Mouse (Mus musculus) cerebellum, adult 11 months (tissue): ENCODE results near the gene Rbck1.
A peak's percentile ranks its signal among the peaks of the same experiment; 100 is the strongest.
"Not testable (repeated sequence)": the region's sequence is repeated elsewhere in the genome, so short reads cannot be mapped to it uniquely, and the experiment has no call there.

ENCODE experiments used
- DNase-seq: peaks from one replicate; pipeline ENCODE4 v3.0.0; 2022

The Rbck1 gene

GRCm38 (mm10) chr2:152332101-152332825, at the start of gene Rbck1:
Gene Rbck1 (minus strand): TSS chr2:152332653.
- peak; percentile 88 for DNase-seq

GRCm38 (mm10) chr2:152376345-152376741, 43.9 kb upstream of the Rbck1 start, which contains the start of gene Nrsn2:
Gene Nrsn2 (minus strand): TSS chr2:152376638.
- no peak for DNase-seq

- no peak for DNase-seq
These were observed 43.3 kb upstream of the Rbck1 start for GRCm38 (mm10) chr2:152375652-152376344.

GRCm38 (mm10) chr2:152373547-152373946, 41.1 kb upstream of the Rbck1 start:
- no peak for DNase-seq

GRCm38 (mm10) chr2:152372661-152373060, 40.2 kb upstream of the Rbck1 start:
- no peak for DNase-seq

- no peak for DNase-seq
These were observed 39.7 kb upstream of the Rbck1 start for GRCm38 (mm10) chr2:152372104-152372503.

GRCm38 (mm10) chr2:152368532-152369140, 36.2 kb upstream of the Rbck1 start:
- DNase-seq, result peak; percentile 19

- DNase-seq, result no peak
These were observed 35.5 kb upstream of the Rbck1 start for GRCm38 (mm10) chr2:152367917-152368316.

- peak; percentile 56 for DNase-seq
These were observed 31.0 kb upstream of the Rbck1 start for GRCm38 (mm10) chr2:152363245-152364147.

- no peak for DNase-seq
These were observed 28.7 kb upstream of the Rbck1 start for GRCm38 (mm10) chr2:152361193-152361592.

- DNase-seq, result no peak
These were observed 27.9 kb upstream of the Rbck1 start for GRCm38 (mm10) chr2:152360271-152360775.

- no peak for DNase-seq
These were observed 27.2 kb upstream of the Rbck1 start for GRCm38 (mm10) chr2:152359616-152360015.

- DNase-seq, result not testable (repeated sequence)
These were observed 26.5 kb upstream of the Rbck1 start for GRCm38 (mm10) chr2:152358977-152359376.

- no peak for DNase-seq
These were observed 24.8 kb upstream of the Rbck1 start for GRCm38 (mm10) chr2:152357254-152357653.

GRCm38 (mm10) chr2:152349842-152350540, 17.5 kb upstream of the Rbck1 start:
- no peak for DNase-seq

- DNase-seq, result no peak
These were observed 16.8 kb upstream of the Rbck1 start for GRCm38 (mm10) chr2:152349205-152349604.

GRCm38 (mm10) chr2:152347722-152348121, 15.3 kb upstream of the Rbck1 start:
- DNase-seq, result no peak

- no peak for DNase-seq
These were observed 14.5 kb upstream of the Rbck1 start for GRCm38 (mm10) chr2:152346776-152347465.

- no peak for DNase-seq
These were observed 12.9 kb upstream of the Rbck1 start for GRCm38 (mm10) chr2:152345393-152345792.

GRCm38 (mm10) chr2:152344909-152345308, 12.5 kb upstream of the Rbck1 start:
- DNase-seq, result no peak

GRCm38 (mm10) chr2:152344361-152344760, 11.9 kb upstream of the Rbck1 start:
- no peak for DNase-seq
